Mouse (Mus musculus) spleen, postnatal 36 days (tissue): ENCODE data around the gene Ttll10.

Experiments used
- DNase-seq, 2 experiments: peaks; one replicate each; pipeline ENCODE4 v3.0.0; 2022; ENCODE audit warnings: low spot score in 2 of 2, mixed read lengths in 1 of 2

Gene Ttll10

DNA sequence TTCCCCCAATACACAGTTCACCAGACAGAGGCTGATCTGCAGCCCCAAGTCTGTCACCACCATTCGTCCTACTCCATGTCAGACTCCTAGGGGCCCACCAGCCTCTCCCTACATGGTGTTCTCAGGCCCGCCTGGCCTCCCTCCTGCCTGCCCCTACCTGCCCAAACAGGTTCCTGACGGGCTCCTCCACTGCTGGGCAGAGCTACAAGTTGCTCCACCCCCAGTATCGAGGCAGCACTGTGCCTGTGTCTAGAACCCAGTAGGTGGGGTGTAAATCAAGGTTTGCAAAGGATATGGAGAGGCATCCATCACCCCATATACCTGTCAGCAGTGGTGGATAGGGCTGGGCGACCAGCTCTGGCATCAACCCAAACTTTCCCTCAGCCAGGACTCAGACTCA, at the start of gene Ttll10:
Ttll10 (minus strand) TSS at position 154 of the 400 bp plus-strand sequence.
- no peak for DNase-seq

GRCm38 (mm10) chr4:156103342-156103741, 44.1 kb upstream of the Ttll10 start:
- DNase-seq, result no peak

- no peak for DNase-seq
These were observed 42.3 kb upstream of the Ttll10 start for GRCm38 (mm10) chr4:156101481-156101903.

GRCm38 (mm10) chr4:156100501-156100900, 41.3 kb upstream of the Ttll10 start:
- DNase-seq, result no peak

- DNase-seq, result no peak
These were observed 40.2 kb upstream of the Ttll10 start for GRCm38 (mm10) chr4:156099427-156099826.

DNA sequence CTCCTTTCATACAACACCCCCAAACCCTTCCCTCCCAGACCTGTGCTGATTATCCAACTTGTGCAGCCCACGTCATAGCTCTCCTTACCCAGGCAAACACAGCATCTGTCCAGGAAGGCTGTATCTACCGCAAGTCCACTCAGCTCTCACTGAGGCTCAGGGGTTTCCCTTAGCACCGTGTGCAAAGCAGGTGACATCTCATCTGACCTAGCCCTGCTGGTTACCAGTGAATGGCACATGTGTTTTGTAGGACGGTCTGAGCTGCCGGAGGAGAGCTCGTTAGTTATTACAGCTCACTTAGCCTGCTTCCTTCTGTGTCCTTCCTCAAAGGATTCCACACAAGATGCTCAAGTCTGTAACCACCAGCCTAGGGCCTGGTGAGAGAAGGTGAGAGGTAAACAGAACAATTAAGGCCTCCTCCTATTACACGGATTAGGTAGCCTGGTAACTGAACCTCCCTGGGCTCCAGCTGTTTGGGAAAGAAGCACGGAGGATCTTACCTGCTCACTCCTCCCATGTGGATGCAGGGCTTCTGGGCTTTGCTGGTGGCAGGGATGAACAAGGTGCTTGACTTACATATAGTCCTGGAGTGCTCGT, 38.7 kb upstream of the Ttll10 start:
- no peak for DNase-seq

- no peak for DNase-seq
These were observed 37.0 kb upstream of the Ttll10 start for GRCm38 (mm10) chr4:156096191-156096590.

DNA sequence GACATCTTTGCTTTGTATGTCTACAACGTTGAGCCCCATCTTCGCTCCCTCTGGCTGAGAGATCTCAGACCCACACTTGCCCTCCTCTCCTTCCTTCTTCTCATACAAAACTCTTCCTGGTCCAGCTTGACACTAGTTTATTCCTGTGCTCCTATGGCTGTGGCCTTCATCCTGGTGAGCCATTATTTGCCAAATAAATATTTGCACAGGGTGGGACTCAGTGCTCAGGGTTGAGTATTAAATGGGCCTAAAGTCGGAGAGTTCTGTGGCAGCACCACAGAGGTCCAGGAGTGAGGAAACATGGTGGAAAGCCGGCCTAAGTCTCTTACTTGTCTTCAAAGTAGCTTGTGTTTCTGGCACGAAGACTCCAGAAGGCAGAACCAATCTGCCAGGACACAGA, 34.5 kb upstream of the Ttll10 start:
- no peak for DNase-seq

GRCm38 (mm10) chr4:156092765-156093164, 33.6 kb upstream of the Ttll10 start:
- DNase-seq, result no peak

DNA sequence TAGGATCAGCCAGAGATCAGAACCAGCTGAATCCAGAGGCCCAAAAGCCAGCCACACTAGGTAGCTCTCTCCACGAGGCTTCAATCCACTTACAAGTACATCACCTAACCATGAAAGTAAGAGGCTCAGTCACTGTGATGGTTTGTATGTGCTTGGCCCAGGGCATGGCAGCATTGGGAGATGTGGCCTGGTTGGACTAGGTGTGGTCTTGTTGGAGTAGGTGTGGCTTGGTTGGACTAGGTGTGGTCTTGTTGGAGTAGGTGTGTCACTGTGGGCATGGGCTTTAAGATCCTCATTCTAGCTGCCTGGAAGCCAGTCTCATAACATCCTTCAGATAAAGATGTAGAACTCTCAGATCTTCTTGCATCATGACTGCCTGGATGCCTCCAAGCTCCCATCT, 32.0 kb upstream of the Ttll10 start:
- no peak for DNase-seq

DNA sequence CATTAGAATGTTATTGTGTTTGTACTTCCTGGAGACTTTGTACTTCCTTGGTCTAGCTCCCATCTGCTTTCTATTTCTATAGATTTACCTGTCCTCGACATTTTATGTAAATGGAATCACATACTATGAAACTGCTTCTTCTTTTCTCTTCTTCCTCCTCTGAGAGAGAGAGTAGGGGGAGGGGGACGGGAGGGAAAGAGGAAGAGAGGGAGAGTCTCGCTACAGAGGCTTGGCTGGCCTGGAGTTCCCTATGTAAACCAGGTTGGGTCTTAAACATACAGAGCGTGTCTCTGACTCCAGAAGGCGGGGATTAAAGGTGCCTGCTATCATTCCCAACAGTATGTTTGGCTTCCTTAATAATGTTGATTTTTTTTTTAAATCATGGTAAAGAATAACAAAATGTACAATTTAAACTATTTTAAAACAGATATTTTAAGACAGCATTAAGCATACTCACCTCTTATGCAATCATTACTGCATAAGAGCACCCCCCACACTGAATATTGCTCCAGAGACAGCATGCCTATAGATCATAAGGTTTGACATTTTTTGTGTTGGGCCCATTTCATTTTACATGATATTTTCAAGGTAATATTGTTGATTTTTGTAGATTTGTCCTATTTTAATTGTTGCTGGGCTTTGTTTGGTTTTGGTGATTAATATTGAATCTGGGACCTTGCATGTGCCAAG, 28.3 kb upstream of the Ttll10 start:
- peak; percentile 57 to 62 for DNase-seq

- DNase-seq, result no peak
These were observed 26.0 kb upstream of the Ttll10 start for GRCm38 (mm10) chr4:156085256-156085655.

- no peak for DNase-seq
These were observed 25.1 kb upstream of the Ttll10 start for GRCm38 (mm10) chr4:156084096-156084879.

GRCm38 (mm10) chr4:156083348-156083747, 24.1 kb upstream of the Ttll10 start:
- DNase-seq, result no peak

DNA sequence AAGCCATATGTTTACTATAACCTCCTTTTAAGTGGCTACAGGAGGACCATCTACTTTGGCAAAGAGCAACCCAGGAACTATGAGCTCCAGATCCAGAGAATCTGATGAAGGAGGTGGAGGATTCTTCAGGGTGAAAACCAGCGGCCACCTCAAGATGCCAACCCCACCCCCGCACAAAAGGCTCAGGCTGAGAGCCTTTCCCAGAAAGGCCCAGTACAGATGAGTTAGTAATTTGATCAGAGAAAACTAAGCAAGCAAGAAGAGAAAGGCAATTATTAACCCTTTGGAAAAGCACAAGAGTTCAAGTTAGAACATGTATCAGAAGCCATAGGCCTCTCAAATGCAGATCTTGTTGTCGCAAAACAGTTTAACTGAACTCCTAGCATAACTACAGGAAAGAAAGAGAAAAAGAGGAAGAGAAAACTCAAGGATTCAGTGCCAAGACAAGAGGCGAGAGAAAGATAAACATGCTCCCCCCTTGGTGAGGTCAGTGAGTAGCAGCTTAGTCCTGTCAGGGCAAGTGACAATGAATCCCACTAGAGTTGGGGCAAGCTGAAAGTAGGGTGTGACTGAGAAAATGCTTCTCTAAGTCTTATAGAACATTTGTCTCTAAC, 23.5 kb upstream of the Ttll10 start:
- no peak for DNase-seq

DNA sequence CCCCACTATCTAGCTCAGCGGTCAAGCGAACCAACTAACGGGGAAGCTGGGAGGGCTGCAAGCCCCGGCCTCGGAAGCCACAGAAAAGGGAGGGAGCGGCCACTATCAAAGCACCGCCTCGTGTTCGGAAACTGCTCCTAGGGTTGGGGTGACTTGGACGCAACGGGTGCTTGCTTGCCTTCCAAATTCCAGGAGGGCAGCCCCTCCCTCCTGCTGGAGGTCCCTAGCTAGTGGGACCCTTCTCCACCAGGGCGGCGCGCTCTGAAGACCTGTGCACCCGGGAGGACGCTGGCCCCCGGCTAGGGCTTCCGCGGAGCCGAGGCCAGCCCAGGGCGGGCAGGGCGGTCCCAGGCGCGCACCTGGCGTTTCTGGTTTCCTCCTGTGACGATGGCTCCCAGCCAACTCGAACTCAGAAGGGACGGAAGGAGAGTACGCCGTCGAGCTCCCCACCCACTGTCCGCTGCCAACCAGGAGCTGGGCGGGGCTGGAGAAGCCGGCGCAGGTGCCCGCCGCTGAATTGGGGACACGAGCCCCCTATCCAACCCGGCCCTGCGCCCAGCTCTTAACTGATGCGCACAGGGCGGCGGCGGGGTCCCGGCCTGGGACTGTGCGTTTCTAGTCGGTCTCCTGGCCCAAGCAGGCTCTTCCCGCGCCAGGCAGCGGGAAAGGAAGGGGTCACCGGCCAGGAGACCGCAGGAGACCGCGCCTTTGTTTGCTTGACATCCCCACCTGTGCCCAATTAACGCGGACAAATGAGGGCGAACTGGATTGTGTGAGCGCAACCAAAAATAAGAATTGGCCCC, 18.5 kb upstream of the Ttll10 start:
- DNase-seq, result peak; percentile 59 to 62

DNA sequence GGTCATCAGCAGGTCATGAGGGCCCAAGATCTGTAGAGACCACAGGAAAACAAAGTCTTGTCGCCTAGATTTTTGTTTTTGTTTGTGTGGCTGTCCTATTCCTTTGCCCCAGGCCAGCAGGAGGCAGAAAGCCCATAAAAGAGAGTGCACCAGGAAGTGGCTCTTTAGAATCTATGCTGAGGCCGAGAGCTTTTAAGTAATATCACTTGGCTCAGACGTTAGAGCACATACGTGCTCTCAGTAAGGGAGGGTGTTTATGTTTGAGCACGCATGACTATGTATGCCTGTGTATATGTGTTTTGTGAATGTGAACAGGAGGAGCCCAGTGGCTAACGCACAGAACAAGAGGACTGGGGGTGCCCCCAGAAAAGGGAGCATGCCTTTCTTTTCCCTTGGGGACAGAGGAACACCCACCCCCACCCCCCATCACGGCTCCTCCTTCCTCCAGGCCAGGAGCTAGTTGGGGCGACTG, 17.7 kb upstream of the Ttll10 start:
- DNase-seq, result peak in 1 of 2 experiments; percentile 26

GRCm38 (mm10) chr4:156070716-156071115, 11.5 kb upstream of the Ttll10 start:
- no peak for DNase-seq

- peak; percentile 40 to 46 for DNase-seq
These were observed 11.1 kb upstream of the Ttll10 start for GRCm38 (mm10) chr4:156070276-156070675.

DNA sequence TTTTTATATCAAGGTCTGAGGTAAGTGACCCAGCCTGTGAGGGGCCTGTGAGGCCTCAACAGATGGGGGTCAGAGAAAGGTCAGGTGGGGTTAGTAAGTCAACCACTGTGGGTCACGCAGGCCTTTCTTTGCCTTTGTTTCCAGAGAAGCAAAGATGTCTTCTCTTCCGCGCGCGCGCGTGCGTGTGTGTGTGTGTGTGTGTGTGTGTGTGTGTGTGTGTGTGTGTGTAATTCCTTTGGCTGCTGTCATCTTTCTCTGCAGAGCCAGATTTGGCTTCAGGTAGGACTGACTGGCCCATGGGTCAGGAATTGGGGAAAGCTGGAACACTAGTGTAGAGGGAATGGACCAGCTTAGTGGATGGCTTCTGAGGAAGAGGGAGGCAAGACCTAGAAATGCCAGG, 10.5 kb upstream of the Ttll10 start:
- no peak for DNase-seq

DNA sequence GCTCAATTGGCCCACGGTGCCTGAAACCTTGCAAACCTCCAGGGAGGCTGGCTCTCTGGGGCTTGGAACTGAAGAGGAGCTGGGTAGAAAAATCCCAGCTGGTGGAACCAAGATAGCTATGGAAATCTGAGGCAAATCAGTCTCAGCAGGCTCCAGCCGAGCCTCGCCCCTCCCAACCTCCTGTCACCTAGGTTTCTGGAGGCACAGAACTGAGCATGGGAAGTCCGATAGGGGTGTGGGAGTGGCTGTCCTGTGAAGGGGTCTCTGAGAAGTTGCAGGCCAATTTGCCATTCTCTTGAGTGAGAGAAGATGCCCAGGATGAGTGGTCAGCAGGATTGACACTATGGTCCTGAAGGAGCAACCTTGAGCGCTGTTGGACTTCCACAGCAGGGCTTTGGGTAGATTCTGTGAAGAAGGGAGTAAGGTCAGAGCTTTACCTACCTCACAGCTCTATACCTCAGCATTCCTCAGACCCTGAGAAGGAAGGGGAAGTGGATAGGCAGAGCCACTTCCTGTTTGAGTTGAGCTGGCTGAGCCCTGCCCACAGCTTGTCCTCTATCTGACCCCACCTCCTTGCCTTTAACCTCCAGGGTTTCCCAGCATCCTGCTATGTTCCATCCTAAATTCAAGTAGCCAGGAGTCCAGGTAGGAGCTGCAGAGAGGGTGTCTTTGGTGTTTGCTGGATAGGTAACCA, 8.2 kb upstream of the Ttll10 start:
- peak; percentile 39 to 48 for DNase-seq
